Mouse (Mus musculus) thymus, adult 2 months (tissue): ENCODE data around the gene Zkscan3.

Experiments
- CTCF ChIP-seq: fragments of 200-500 bp; IDR thresholded peaks from 2 replicates; pipeline ENCODE4 v1.5.1; 2012; ENCODE audit warnings: mild to moderate bottlenecking, control low read depth, low read length, moderate library complexity, borderline replicate concordance; ENCODE audit not compliant: control insufficient read depth, poor library complexity, insufficient read depth; ENCODE audit errors: extremely low read depth
- POLR2A ChIP-seq: fragments of 200-500 bp; IDR thresholded peaks from 2 replicates; pipeline ENCODE4 v1.6.1; 2012; ENCODE audit warnings: mild to moderate bottlenecking, low read length, control low read depth, moderate library complexity; ENCODE audit not compliant: control insufficient read depth, poor library complexity, insufficient read depth; ENCODE audit errors: extremely low read depth

DNA sequence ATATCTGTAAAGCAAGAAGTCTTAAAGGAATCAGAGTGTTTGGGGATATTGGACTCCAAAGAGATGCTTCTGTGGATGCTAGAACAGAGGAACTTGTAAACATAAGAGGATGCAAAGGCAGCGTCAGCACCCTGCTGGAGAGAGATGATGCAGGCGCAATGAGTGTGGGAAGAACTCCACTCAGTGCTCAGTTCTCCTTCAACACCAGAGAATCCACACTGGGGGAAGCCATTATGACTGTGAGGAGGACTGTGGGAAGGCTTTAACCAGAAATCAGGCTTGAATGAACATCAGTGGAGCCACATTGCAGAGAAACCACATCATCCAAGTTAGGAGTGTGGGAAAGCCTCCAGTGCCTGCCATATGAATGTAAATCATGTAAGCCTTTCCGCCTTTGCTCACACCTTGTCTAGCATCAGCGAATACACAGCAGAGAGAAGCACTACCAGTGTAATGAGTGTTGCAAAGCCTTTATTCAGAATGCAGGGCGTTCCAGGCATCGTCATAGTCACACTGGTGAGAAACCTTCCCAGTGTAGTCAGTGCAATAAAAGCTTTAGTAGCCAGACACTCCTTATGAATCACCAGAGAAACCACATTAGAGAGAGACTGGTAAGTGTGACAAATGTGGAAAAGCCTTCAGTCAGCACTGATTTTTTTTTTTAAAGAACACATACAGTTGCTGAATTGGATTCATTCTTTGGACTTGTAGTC, 14.9 kb upstream of the Zkscan3 start:
- no peak for TF ChIP-seq CTCF
- no peak for TF ChIP-seq POLR2A
